Mouse (Mus musculus) naive thymus-derived CD4-positive, alpha-beta T cell, adult 5 months (primary cell): ENCODE data around the gene Luzp1. TPM values are rescaled to one million over a fixed set of nuclear protein-coding genes. Genes with fewer than 3 reads are reported as not detected.

ENCODE experiments used
- polyA plus RNA-seq: library from polyadenylated mRNA; unstranded; fragments of 100-300 nt; shearing (Covaris generic); gene quantifications from one replicate; pipeline ENCODE4 v1.2.1, GENCODE M21; 2017

Luzp1 gene
- 4.6 TPM for polyA plus RNA-seq

GRCm38 (mm10) chr4:136469371-136469903 lies at the start of gene Luzp1:
Gene Luzp1 (plus strand): TSS chr4:136469761.

GRCm38 (mm10) chr4:136423224-136423623 lies 46.3 kb upstream of the Luzp1 start, which contains the start of gene Htr1d:
Gene Htr1d (plus strand): TSS chr4:136423524.

GRCm38 (mm10) chr4:136462086-136462838 lies 7.3 kb upstream of the Luzp1 start, which contains the start of gene 6030445D17Rik:
Gene 6030445D17Rik (plus strand): TSS chr4:136462250.

GRCm38 (mm10) chr4:136602568-136602967 lies 133.0 kb downstream of the Luzp1 start, which contains the start of gene Kdm1a:
Gene Kdm1a (minus strand): TSS chr4:136602723.

Other genes with a start within 250 kb of the Luzp1 start
- gene Tcea3, start 222.0 kb upstream of the Luzp1 start, polyA plus RNA-seq = not detected
- 5.9 TPM for gene Zfp46, start 185.1 kb upstream of the Luzp1 start, polyA plus RNA-seq
- 118 TPM for gene Hnrnpr, start 158.8 kb upstream of the Luzp1 start, polyA plus RNA-seq
- gene Htr1d, start 46.2 kb upstream of the Luzp1 start, polyA plus RNA-seq = not detected
- not detected for gene 6030445D17Rik, start 7.5 kb upstream of the Luzp1 start, polyA plus RNA-seq
- 91.4 TPM for gene Kdm1a, start 133.0 kb downstream of the Luzp1 start, polyA plus RNA-seq
- gene Tex46, start 140.7 kb downstream of the Luzp1 start, polyA plus RNA-seq = not detected
- not detected for gene Lactbl1, start 152.9 kb downstream of the Luzp1 start, polyA plus RNA-seq